Mouse (Mus musculus) adrenal gland, postnatal 36 days (tissue): Measurements from ENCODE around the gene Ttc21a. TPM values are rescaled to one million over a fixed set of nuclear protein-coding genes. Genes with fewer than 3 reads are reported as not detected.

Experiments
- DNase-seq, 2 experiments: peaks; one replicate each; pipeline ENCODE4 v3.0.0; 2021; ENCODE audit warnings: mixed read lengths in 1 of 2
- long read RNA-seq, 2 experiments: library from polyadenylated mRNA; stranded (forward); transcript quantifications; one replicate each; pipeline ENCODE4 v2.0.0; 2021; ENCODE audit warnings: borderline sequencing depth in 2 of 2
- total RNA-seq, 2 experiments: library from RNA; stranded (reverse); gene quantifications; 2 replicates each; pipeline ENCODE4 v1.2.3; 2021

Ttc21a gene
- under 1 TPM in 1 of 2 experiments, not detected in 1; 0.13 TPM for total RNA-seq
- long read RNA-seq, experiment 1 = 0 reads
- long read RNA-seq, experiment 2 = 0 reads

- peak; percentile 95 to 97 for DNase-seq
Measured at GRCm38 (mm10) chr9:119937005-119937773, at the start of gene Ttc21a, which contains the start of gene Gorasp1. TSS of gene Ttc21a (plus strand) at chr9:119937606. TSS of gene Gorasp1 (minus strand) at chr9:119937565.

- no peak for DNase-seq
Measured at GRCm38 (mm10) chr9:119888843-119889246, 48.6 kb upstream of the Ttc21a start.

- no peak for DNase-seq
Measured at GRCm38 (mm10) chr9:119889446-119889845, 48.0 kb upstream of the Ttc21a start.

- DNase-seq = peak in 1 of 2 experiments; percentile 30
Measured at GRCm38 (mm10) chr9:119890692-119891091, 46.7 kb upstream of the Ttc21a start.

- DNase-seq = no peak
Measured at GRCm38 (mm10) chr9:119893881-119894280, 43.5 kb upstream of the Ttc21a start.

GRCm38 (mm10) chr9:119894339-119895009 lies 42.9 kb upstream of the Ttc21a start, which contains the start of gene Wdr48:
TSS of gene Wdr48 (plus strand) at chr9:119894878.
- DNase-seq = peak; percentile 96 to 97

GRCm38 (mm10) chr9:119895040-119895721 lies 42.2 kb upstream of the Ttc21a start:
- peak; percentile 55 to 72 for DNase-seq

- no peak for DNase-seq
Measured at GRCm38 (mm10) chr9:119899446-119899845, 38.0 kb upstream of the Ttc21a start.

- DNase-seq = no peak
Measured at GRCm38 (mm10) chr9:119902410-119903151, 34.8 kb upstream of the Ttc21a start.

- DNase-seq = no peak
Measured at GRCm38 (mm10) chr9:119908708-119909107, 28.7 kb upstream of the Ttc21a start.

GRCm38 (mm10) chr9:119909931-119910330 lies 27.5 kb upstream of the Ttc21a start:
- no peak for DNase-seq

- no peak for DNase-seq
Measured at GRCm38 (mm10) chr9:119913087-119913838, 24.1 kb upstream of the Ttc21a start.

GRCm38 (mm10) chr9:119919858-119920257 lies 17.5 kb upstream of the Ttc21a start:
- DNase-seq = no peak

GRCm38 (mm10) chr9:119923462-119923861 lies 13.9 kb upstream of the Ttc21a start:
- no peak for DNase-seq

GRCm38 (mm10) chr9:119925120-119925657 lies 12.2 kb upstream of the Ttc21a start:
- peak; percentile 15 to 17 for DNase-seq

GRCm38 (mm10) chr9:119925729-119926128 lies 11.7 kb upstream of the Ttc21a start:
- peak in 1 of 2 experiments; percentile 32 for DNase-seq

- DNase-seq = no peak
Measured at GRCm38 (mm10) chr9:119926497-119926896, 10.9 kb upstream of the Ttc21a start.

- peak in 1 of 2 experiments; percentile 56 for DNase-seq
Measured at GRCm38 (mm10) chr9:119932358-119932757, 5.0 kb upstream of the Ttc21a start.

- no peak for DNase-seq
Measured at GRCm38 (mm10) chr9:119933675-119934074, 3.7 kb upstream of the Ttc21a start.

- no peak for DNase-seq
Measured at GRCm38 (mm10) chr9:119938496-119938895, 1.1 kb downstream of the Ttc21a start.

GRCm38 (mm10) chr9:119939646-119940045 lies 2.2 kb downstream of the Ttc21a start:
- no peak for DNase-seq
